Mouse (Mus musculus): ENCODE data around the gene Spns3.

DNA sequence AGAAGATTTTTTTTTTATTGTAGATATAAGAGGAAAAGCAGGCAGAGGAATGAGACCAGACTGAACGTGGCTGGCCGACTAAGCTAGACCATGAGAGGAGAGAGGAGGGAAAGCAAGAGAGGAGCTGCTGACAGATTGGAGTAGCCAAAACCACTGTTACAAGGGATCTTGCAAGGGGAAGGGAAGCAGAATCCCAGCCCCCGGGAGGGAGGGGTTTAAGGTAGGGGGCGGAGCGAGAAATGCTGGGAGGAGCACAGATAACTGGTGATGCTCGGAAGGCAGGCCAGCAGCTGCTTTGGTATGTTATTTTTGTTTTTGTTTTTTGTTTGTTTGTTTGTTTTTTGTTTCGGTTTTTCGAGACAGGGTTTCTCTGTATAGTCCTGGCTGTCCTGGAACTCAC lies 18.7 kb upstream of the Spns3 start:
- no peak for TF ChIP-seq CTCF (IDR thresholded peaks at IDR 0.05; ENCODE audit: low read depth)
- no peak for TF ChIP-seq EP300 (optimal IDR thresholded peaks at IDR 0.05)
